Mouse (Mus musculus): Measurements from ENCODE around the gene Dock8. TPM values are rescaled to one million over a fixed set of nuclear protein-coding genes. Genes with fewer than 3 reads are reported as not detected.

Dock8 gene
- polyA plus RNA-seq, 1 experiment from 2014 or later, result 2.9 TPM

- 86% methylated on average over 3 of the region's 3 CpGs for WGBS
- Histone ChIP-seq H3K27me3 (no peaks in the 10 kb centered on the region), H3K4me2 (replicated peaks) (no peak overlapping the region), H3K4me1 (no peaks in the 10 kb centered on the region), H3K27ac (no peak overlapping the region), H3K9ac (no peak overlapping the region), H3K9me3 (no peaks in the 10 kb centered on the region), H3K36me3 (no peaks in the 10 kb centered on the region), H3K4me3 (no peak overlapping the region)
- ATAC-seq (ENCODE audit: insufficient number of reproducible peaks, insufficient read depth, low FRiP score, low TSS enrichment), result no peak
Measured at GRCm38 (mm10) chr19:25044057-25044456, 44.7 kb downstream of the Dock8 start.

GRCm38 (mm10) chr19:25052355-25052754 is 53.0 kb downstream of the Dock8 start:
- no peak overlapping the region for H3K4me2 ChIP-seq (replicated peaks)
- no peak overlapping the region for H3K4me3 ChIP-seq
- no peak overlapping the region for H3K9ac ChIP-seq
- no peak overlapping the region for H3K27ac ChIP-seq
- H3K27me3 ChIP-seq, result no peaks in the 10 kb centered on the region
- 84% methylated on average over 7 of the region's 7 CpGs for WGBS
- no peaks in the 10 kb centered on the region for H3K4me1 ChIP-seq
- H3K9me3 ChIP-seq, result no peaks in the 10 kb centered on the region
- H3K36me3 ChIP-seq, result no peaks in the 10 kb centered on the region
- ATAC-seq (ENCODE audit: insufficient number of reproducible peaks, insufficient read depth, low FRiP score, low TSS enrichment), result no peak

- 79% methylated on average over 7 of the region's 7 CpGs for WGBS
- Histone ChIP-seq H3K4me2 (replicated peaks) (no peak overlapping the region), H3K27me3 (no peaks in the 10 kb centered on the region), H3K9ac (no peak overlapping the region), H3K4me3 (no peak overlapping the region), H3K27ac (no peak overlapping the region), H3K9me3 (no peaks in the 10 kb centered on the region), H3K4me1 (no peaks in the 10 kb centered on the region), H3K36me3 (no peaks in the 10 kb centered on the region)
- no peak for ATAC-seq (ENCODE audit: insufficient number of reproducible peaks, insufficient read depth, low FRiP score, low TSS enrichment)
Measured at GRCm38 (mm10) chr19:25053152-25053551, 53.8 kb downstream of the Dock8 start.

- ATAC-seq (ENCODE audit: insufficient number of reproducible peaks, insufficient read depth, low FRiP score, low TSS enrichment), result no peak
- H3K27me3 ChIP-seq, result no peaks in the 10 kb centered on the region
- H3K4me2 ChIP-seq (replicated peaks), result no peak overlapping the region
- H3K4me1 ChIP-seq, result 0 out of 2 replicates have a peak, but pooled peaks cover 2% of the 10 kb centered on the region
- H3K27ac ChIP-seq, result no peak overlapping the region
- H3K9me3 ChIP-seq, result no peaks in the 10 kb centered on the region
- H3K9ac ChIP-seq, result no peak overlapping the region
- no peak overlapping the region for H3K4me3 ChIP-seq
- 92% methylated on average over 7 of the region's 7 CpGs for WGBS
- no peaks in the 10 kb centered on the region for H3K36me3 ChIP-seq
Measured at GRCm38 (mm10) chr19:25055025-25055424, 55.7 kb downstream of the Dock8 start.

DNA sequence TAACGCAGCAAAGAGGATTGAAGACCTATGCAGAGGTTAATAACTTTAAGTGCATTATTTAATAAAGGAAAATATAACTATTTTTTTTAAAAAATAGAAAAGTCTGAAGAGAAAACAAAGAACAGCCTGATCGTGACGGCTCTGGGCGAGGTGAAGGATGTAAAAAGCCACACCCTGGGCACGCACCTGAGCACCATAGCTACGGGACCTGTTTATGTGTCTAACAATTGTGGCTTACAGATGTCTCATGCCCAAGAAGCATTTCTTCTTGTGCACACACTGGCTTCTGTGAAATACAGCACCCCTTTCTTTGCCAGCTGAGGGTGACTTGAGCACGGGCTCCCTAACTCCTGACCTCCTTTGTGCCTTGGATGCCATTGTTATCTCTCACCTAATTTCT is 56.2 kb downstream of the Dock8 start:
- Histone ChIP-seq H3K9me3 (no peaks in the 10 kb centered on the region), H3K27me3 (no peaks in the 10 kb centered on the region), H3K36me3 (no peaks in the 10 kb centered on the region), H3K9ac (no peak overlapping the region), H3K27ac (no peak overlapping the region), H3K4me1 (0 out of 2 replicates have a peak, but pooled peaks cover 8% of the 10 kb centered on the region), H3K4me3 (no peak overlapping the region), H3K4me2 (replicated peaks) (no peak overlapping the region)
- 88% methylated on average over 7 of the region's 7 CpGs for WGBS
- ATAC-seq (ENCODE audit: insufficient number of reproducible peaks, insufficient read depth, low FRiP score, low TSS enrichment), result no peak

- Histone ChIP-seq H3K27me3 (no peaks in the 10 kb centered on the region), H3K27ac (no peak overlapping the region), H3K36me3 (no peaks in the 10 kb centered on the region), H3K9ac (no peak overlapping the region), H3K4me3 (no peak overlapping the region), H3K9me3 (no peaks in the 10 kb centered on the region), H3K4me1 (peaks cover 14% of the 10 kb centered on the region; the same call in 1 of the 2 replicates), H3K4me2 (replicated peaks) (no peak overlapping the region)
- 87% methylated on average over 10 of the region's 10 CpGs for WGBS
- no peak for ATAC-seq (ENCODE audit: insufficient number of reproducible peaks, insufficient read depth, low FRiP score, low TSS enrichment)
Measured at GRCm38 (mm10) chr19:25056224-25056623, 56.9 kb downstream of the Dock8 start.

DNA sequence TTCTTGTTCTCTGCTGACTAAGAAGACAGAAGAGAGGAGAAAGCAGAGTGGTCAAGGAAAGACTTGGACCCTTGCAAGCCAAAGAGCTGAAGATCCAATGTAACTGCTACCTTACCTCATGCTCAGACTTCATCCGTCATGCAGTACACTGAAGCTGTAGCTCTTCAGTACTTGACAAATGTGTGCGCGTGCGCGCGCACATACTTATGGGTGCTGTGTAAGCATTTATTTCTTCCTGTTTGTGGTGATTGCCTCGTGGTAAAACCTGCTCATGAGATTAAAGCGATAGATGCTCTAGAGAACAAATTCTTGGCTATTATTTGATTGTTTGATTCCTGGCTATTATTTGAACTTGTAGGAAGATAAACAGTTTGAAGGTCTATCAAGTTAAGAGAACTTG is 58.5 kb downstream of the Dock8 start:
- no peak for ATAC-seq (ENCODE audit: insufficient number of reproducible peaks, insufficient read depth, low FRiP score, low TSS enrichment)
- Histone ChIP-seq H3K4me3 (no peak overlapping the region), H3K9me3 (no peaks in the 10 kb centered on the region), H3K4me1 (peaks cover 14% of the 10 kb centered on the region; the same call in 1 of the 2 replicates), H3K9ac (no peak overlapping the region), H3K27me3 (no peaks in the 10 kb centered on the region), H3K27ac (no peak overlapping the region), H3K36me3 (no peaks in the 10 kb centered on the region), H3K4me2 (replicated peaks) (no peak overlapping the region)
- 94% methylated on average over 8 of the region's 8 CpGs for WGBS

- H3K9ac ChIP-seq, result no peak overlapping the region
- no peak overlapping the region for H3K4me3 ChIP-seq
- no peak overlapping the region for H3K27ac ChIP-seq
- H3K4me1 ChIP-seq, result peaks cover 14% of the 10 kb centered on the region; the same call in 1 of the 2 replicates
- no peak for ATAC-seq (ENCODE audit: insufficient number of reproducible peaks, insufficient read depth, low FRiP score, low TSS enrichment)
- H3K4me2 ChIP-seq (replicated peaks), result peak overlapping the region; percentile 28
- H3K36me3 ChIP-seq, result no peaks in the 10 kb centered on the region
- H3K27me3 ChIP-seq, result no peaks in the 10 kb centered on the region
- H3K9me3 ChIP-seq, result no peaks in the 10 kb centered on the region
- WGBS, result 38% methylated on average over 7 of the region's 7 CpGs
Measured at GRCm38 (mm10) chr19:25059847-25060364, 60.6 kb downstream of the Dock8 start.

- 17% methylated on average over 9 of the region's 9 CpGs for WGBS
- Histone ChIP-seq H3K4me3 (no peak overlapping the region), H3K4me2 (replicated peaks) (peak overlapping the region; percentile 28), H3K9ac (no peak overlapping the region), H3K36me3 (no peaks in the 10 kb centered on the region), H3K27me3 (no peaks in the 10 kb centered on the region), H3K9me3 (no peaks in the 10 kb centered on the region), H3K27ac (peak overlapping the region; percentile 31; the same call in 1 of the 2 replicates), H3K4me1 (peaks cover 14% of the 10 kb centered on the region; the same call in 1 of the 2 replicates)
- peak; percentile 52; the same call in 1 of the 2 replicates for ATAC-seq (ENCODE audit: insufficient number of reproducible peaks, insufficient read depth, low FRiP score, low TSS enrichment)
Measured at GRCm38 (mm10) chr19:25060375-25060774, 61.0 kb downstream of the Dock8 start.

DNA sequence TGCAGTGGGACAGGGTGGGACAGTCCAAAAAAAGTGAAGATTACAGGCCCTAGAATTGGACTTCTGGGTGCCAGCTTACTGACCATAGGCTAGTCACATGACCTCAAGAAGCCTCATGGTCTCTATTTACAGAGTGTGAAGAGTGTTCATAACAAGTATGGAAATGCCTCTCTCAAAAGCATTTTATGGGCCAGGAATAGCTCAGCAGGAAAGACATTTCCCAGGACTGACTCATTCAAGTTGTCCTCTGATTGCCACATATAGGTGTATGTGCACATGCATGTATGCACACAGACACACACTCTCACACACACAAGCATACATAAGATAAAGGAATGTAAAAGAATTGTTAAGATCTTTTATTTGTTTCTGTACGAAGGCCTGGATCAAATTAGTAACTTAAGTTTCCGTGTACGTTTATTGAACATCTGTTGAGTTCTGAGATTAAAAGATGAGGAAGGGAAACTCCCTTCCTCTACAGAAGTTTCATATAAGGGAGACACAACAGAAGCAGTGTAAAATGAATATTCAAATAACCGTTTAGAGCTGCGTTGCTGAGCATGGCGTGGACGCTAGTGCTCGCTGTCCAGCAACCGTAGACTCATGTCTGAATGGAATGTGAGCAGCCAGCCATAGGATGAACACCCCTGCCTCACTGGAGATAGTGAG is 63.0 kb downstream of the Dock8 start:
- Histone ChIP-seq H3K4me2 (replicated peaks) (no peak overlapping the region), H3K36me3 (no peaks in the 10 kb centered on the region), H3K4me3 (no peak overlapping the region), H3K9me3 (no peaks in the 10 kb centered on the region), H3K27ac (no peak overlapping the region), H3K27me3 (no peaks in the 10 kb centered on the region), H3K9ac (no peak overlapping the region), H3K4me1 (peaks cover 14% of the 10 kb centered on the region; the same call in 1 of the 2 replicates)
- WGBS, result 74% methylated on average over 9 of the region's 9 CpGs
- ATAC-seq (ENCODE audit: insufficient number of reproducible peaks, insufficient read depth, low FRiP score, low TSS enrichment), result no peak

- 78% methylated on average over 2 of the region's 2 CpGs for WGBS
Measured at GRCm38 (mm10) chr19:25062857-25063240, 63.5 kb downstream of the Dock8 start.

DNA sequence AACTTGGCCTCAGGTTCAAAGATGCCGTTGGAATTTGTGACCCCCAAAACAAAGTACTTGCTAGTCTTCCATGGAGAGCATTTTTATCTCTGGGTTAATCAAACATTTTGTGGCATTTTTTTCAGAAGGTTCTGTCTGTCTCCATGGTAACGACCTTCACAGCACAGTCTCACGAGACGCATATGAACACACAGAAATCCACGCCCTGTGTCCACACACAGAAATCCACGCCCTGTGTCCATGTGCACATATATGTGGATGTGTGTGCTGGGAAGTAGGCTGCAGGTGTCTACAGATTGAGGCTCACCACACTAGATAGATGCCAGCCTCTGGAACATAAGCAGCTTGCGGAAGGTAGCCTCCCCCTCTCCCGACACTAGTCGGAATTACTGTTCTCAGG is 66.9 kb downstream of the Dock8 start:
- H3K9ac ChIP-seq, result no peak overlapping the region
- no peak for ATAC-seq (ENCODE audit: insufficient number of reproducible peaks, insufficient read depth, low FRiP score, low TSS enrichment)
- WGBS, result 83% methylated on average over 9 of the region's 9 CpGs
- H3K27me3 ChIP-seq, result no peaks in the 10 kb centered on the region
- H3K4me2 ChIP-seq (replicated peaks), result no peak overlapping the region
- no peaks in the 10 kb centered on the region for H3K36me3 ChIP-seq
- H3K27ac ChIP-seq, result no peak overlapping the region
- H3K4me1 ChIP-seq, result no peaks in the 10 kb centered on the region
- no peaks in the 10 kb centered on the region for H3K9me3 ChIP-seq
- no peak overlapping the region for H3K4me3 ChIP-seq

More at GRCm38 (mm10) chr19:25062857-25063240, 63.5 kb downstream of the Dock8 start:
- Histone ChIP-seq H3K4me2 (replicated peaks) (no peak overlapping the region), H3K4me3 (no peak overlapping the region), H3K4me1 (peaks cover 14% of the 10 kb centered on the region; the same call in 1 of the 2 replicates), H3K9ac (no peak overlapping the region), H3K27me3 (no peaks in the 10 kb centered on the region), H3K36me3 (no peaks in the 10 kb centered on the region), H3K9me3 (no peaks in the 10 kb centered on the region), H3K27ac (no peak overlapping the region)
- no peak for ATAC-seq (ENCODE audit: insufficient number of reproducible peaks, insufficient read depth, low FRiP score, low TSS enrichment)

Measured in embryonic facial prominence, embryonic 12.5 days (tissue).